Mouse (Mus musculus) kidney, adult 9 months (tissue): ENCODE measurements around the gene Rimklb.
A peak's percentile ranks its signal among the peaks of the same experiment; 100 is the strongest.
"Not testable (repeated sequence)": the region's sequence is repeated elsewhere in the genome, so short reads cannot be mapped to it uniquely, and the experiment has no call there.

Experiments used
- DNase-seq: peaks from one replicate; pipeline ENCODE4 v3.0.0; 2022

Gene Rimklb

GRCm38 (mm10) chr6:122498661-122499060 lies at the start of gene Rimklb:
Gene Rimklb, minus strand, starts transcription at chr6:122498761.
- DNase-seq, result no peak

DNA sequence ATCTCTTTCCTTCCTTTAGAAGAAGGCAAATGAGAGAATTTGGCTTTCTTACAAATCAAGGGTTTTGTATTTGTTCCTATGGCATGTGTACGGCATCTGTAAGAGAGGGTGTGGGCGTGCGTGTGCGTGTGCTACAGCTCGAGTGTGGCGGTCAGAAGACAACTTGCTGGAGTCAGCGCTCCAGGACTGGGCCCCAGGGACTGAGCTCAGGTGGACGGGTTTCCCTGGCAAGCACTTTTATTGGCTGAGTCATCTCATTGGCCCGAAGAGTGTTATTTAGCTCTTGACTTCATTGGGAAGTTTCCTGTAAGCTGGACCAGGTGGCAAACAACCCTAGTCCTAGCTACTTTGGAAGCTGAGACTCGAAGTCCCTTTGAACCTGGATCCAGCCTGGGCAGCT lies 47.4 kb upstream of the Rimklb start:
- no peak for DNase-seq

DNA sequence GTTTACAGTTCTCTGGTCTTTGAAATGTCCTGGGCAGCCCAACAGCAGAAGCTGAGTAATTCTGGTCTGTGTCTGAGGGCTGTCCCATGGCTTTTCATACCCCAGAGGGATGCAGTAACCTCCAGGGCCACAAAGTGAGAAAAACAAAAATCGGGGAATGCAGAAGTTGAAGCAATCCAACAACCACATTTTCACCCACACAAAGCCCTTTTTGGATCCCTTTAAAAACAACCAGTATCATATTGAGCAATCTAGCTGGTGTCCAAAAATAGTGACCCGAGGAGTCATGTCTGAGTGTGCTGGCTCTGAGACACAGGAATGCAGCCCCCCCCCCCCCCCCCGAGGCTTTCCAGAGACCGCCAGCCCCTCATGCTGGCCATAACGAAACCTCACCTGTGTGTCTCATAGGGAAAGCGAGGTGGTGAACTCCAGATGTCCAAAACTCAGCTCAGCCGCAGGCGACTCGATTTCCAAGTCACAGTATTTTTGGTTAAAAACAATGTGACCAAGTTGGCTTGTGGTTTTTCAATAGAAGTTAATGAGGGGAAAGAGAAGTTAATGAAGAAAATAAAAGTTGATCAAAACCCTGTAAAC lies 46.8 kb upstream of the Rimklb start:
- no peak for DNase-seq

DNA sequence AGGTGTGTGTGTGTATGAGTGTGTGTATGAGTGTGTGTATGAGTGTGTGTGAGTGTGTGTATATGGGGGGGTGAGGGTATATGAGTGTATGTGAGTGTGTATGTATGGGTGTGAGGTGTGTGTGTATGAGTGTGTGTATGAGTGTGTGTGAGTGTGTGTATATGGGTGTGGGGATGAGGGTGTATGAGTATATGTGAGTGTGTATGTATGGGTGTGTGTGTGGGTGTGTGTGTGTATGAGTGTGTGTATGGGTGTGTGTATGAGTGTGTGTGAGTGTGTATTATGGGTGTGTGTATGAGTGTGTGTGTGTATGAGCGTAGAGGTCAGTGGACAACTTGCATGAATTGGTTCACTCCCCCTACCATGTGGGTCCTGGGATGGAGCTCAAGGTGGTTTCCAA lies 46.1 kb upstream of the Rimklb start:
- DNase-seq, result no peak

- DNase-seq, result no peak
Observed at GRCm38 (mm10) chr6:122543574-122543973, 45.0 kb upstream of the Rimklb start.

DNA sequence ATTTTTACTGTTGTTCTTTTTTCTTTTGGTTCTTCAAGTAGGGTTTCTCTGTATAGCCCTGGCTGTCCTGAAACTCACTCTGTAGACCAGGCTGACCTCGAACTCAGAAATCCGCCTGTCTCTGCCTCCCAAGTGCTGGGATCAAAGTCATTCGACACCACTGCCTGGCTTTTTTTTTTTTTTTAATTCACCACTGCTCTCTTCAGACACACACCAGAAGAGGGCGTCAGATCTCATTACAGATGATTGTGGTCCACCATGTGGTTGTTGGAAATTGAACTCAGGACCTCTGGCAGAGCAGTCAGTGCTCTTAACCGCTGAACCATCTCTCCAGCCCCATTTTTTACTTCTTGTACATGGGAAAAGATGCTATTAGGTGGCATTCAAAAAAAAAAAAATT lies 43.9 kb upstream of the Rimklb start:
- DNase-seq, result not testable (repeated sequence)

GRCm38 (mm10) chr6:122539564-122539963 lies 41.0 kb upstream of the Rimklb start:
- DNase-seq, result no peak

- peak; percentile 39 for DNase-seq
Observed at GRCm38 (mm10) chr6:122534032-122534431, 35.5 kb upstream of the Rimklb start.

- peak; percentile 94 for DNase-seq
Observed at GRCm38 (mm10) chr6:122532883-122533302, 34.3 kb upstream of the Rimklb start.

- no peak for DNase-seq
Observed at GRCm38 (mm10) chr6:122531466-122532174, 33.1 kb upstream of the Rimklb start.

DNA sequence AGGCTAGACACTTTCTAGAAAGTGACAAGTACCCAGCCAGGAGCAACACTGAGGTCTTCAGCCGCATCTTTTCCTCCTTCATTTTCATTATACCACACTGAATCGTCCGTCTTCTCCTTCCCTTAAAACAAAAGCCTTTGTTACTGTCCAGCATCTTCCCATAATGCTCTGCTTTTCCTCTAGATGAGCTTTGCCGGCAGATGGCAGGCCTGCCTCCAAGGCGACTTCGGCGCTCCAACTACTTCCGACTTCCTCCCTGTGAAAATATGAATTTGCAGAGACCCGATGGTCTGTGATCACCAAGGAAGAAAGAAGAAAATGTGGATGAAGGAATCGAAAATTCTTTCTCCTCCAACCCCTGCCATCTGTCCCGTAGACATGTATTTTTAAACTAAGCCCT lies 29.6 kb upstream of the Rimklb start:
- DNase-seq, result no peak

DNA sequence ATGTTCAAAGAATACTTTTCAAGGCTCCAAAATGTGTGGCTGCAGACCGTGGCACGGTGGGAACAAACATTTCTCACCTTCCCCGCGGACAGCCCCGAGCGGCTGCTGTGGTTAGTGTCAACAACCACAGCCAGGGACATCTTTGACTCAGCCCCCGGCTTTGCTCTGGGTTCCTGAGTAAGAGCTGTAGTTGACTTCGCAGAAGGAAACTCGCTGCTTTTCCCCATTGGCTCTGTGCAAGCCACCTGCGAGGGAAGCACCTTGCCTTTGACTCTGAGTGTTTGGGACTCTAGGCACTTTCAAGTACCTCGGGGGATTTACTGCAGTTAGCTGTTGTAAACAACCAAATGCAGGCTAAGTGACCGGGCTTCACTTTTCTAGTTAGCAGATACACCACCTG lies 29.0 kb upstream of the Rimklb start:
- no peak for DNase-seq

- no peak for DNase-seq
Observed at GRCm38 (mm10) chr6:122523289-122523688, 24.7 kb upstream of the Rimklb start.

DNA sequence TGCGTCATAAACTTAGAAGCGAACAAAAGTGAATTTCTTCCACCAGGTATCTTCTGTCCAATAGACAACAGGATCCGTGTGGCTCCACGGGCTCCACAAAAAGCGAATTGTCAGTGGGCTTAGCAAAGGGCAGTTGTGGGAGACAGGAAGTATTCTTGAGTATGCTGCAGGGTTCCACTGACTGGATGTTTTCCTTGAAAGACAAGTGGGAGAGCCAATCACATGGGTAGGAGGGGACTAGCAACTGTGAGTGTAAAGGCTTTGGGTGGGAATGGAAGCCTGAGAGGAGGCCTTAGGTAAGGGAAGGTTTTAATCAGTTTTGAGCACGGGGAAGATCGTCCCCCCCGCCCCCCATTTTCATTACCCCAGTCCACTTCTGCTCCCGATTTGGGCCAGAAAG lies 24.0 kb upstream of the Rimklb start:
- DNase-seq, result peak; percentile 14

- peak; percentile 14 for DNase-seq
Observed at GRCm38 (mm10) chr6:122519384-122519783, 20.8 kb upstream of the Rimklb start.

DNA sequence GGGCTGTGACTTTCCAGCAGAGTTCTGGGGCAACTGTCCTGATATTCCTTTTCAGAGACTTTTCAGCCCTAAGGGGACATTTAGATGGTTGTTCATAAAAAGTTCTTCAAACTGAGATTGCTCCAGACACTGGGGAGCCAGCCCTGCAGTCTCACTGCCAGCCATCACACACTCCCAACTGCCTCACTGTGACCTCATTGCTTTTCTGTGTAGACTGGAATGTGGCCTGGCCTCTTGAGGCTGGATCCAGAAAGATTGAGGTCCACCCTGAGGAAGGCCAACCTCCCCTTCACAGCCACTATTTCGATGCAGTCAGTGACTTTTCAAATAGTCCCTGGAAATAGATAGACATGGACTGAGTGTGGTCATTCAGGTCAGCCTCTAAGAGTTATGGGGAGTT lies 19.1 kb upstream of the Rimklb start:
- no peak for DNase-seq

- DNase-seq, result not testable (repeated sequence)
Observed at GRCm38 (mm10) chr6:122515762-122516161, 17.2 kb upstream of the Rimklb start.

DNA sequence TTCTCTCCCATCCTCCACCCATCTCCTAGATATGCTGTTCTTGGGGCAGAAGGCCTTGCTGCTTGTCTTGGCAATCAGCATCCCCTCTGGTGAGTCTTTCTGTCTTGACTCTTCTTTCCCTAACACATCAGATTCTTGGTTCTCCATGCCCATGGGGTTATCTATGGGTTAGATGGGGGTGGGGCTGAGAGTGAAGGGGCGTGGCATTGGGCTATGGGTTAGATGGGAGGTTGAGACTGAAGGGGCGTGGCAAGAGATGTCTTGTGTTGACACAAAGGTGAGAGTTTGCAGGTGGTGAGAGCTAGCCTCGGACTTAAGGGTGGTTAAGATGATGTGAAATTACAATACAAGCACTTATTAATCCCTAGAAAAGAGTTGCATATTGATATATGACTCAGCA lies 15.8 kb upstream of the Rimklb start:
- no peak for DNase-seq

GRCm38 (mm10) chr6:122512914-122513878 lies 14.6 kb upstream of the Rimklb start:
- DNase-seq, result no peak

DNA sequence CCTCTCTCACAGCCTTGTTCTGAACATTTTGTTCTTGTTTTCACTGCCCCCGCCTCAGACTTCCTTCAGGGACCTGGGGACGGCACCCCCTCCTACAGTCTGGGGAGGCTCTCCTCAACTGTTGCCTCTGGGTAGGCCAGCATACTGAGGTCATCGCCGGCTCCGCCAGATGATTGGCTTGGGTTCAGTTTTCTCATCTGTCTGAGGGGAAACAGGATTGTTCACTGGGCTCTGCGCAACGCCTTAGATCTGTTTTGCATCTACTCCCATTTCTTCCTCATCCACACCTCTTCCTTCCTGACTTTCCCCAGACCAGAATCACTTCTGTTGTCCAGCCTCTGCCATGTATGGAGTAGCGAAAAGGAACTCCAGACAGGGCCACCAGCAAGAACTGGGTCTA lies 9.9 kb upstream of the Rimklb start:
- no peak for DNase-seq

DNA sequence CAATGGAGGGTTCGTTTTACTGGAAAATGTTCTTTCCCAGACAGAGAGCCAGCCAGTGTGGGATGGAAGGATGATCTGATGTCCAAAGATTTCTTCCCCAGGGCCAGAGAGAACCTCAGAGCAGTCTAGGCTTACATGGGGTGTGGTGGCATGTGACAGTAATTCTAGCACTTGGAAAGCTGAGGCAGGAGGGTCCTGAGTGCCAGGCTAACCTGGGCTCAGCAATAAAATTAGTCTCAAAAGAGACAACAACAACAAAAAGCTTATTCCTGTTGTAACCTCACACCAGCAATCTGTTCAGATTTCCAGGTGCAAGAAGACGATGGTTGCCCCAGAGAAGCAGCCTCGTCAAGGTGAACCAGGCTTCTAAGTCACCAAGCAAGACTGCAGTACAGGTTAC lies 7.0 kb upstream of the Rimklb start, which contains the start of gene Mfap5:
Mfap5 (plus strand) TSS at position 301 of the 400 bp plus-strand sequence.
- DNase-seq, result no peak

DNA sequence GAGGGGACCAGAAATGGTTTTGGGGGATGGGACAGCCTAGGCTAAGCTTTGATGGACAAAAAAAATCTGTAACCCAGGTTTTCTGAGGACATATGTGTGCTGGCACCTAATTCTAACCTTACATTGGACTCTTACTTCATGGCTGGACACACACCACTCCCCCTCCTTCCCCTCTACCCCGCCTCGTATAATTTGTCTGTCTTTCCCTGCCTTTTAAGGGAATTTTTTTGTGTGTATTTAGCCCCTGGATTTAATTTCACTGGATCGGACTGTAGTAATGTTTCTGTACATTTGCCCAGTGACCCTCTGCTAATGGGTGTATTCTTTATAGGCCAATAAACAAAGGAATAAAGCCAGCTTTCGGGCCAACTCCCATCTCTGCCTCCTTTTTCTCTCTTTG lies 6.5 kb upstream of the Rimklb start:
- no peak for DNase-seq

DNA sequence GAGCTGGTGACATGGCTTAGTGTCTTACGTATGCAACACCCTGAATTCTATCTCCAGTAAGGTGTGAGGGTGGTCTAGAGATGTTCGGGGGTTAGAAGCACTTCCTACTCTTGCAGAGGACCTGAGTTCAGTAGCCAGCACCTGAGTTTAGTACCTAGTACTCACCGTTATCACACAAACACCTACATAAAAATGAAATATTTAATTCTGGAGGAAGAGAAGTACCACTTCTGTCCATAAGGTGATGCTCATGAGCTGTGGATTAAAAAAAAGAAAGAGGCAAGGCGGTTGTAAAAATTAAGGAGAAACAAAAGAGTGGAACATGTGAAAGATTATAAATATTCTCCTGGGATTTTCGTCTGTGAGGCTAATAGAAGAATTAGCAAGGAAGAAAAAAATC lies 2.1 kb downstream of the Rimklb start:
- DNase-seq, result peak; percentile 40
